Mouse (Mus musculus): ENCODE measurements at regions not wholly inside any gene's neighbourhood (a gene's known extent, or its start where the extent isn't known, plus 50 kb on each side); places are given as distances from the start of the nearest gene placed in this dataset.

DNA sequence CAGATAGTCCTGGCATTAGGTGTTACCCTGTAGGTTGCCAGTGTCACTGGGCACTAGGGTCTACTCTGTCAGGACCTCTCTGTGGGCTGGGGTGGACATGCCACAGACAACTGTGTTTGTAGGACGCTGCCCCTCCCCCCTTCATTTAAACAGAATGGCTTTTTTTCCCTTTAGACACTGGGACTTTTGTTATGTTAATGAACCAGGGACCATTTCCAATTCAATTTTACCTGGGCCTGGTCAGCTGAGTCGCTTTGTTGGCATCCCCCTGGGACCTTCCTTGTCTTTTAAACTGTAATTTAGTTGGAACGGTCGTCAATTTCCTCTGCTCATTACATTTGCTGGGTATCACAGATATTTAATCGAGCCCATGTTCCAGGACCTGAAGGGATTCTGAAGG is 210.6 kb downstream of the Tex29 start:
- TF ChIP-seq CTCF (IDR thresholded peaks at IDR 0.05; ENCODE audit: control insufficient read depth, insufficient read depth, insufficient read length) (no peak), MYOG (IDR thresholded peaks at IDR 0.05; ENCODE audit: control insufficient read depth, extremely low read depth, insufficient read length) (no peak), MAX (IDR thresholded peaks at IDR 0.05) (no peak)
